Mouse (Mus musculus) heart, embryonic 11.5 days (tissue): Measurements from ENCODE around the gene Fam131b. TPM values are rescaled to one million over a fixed set of nuclear protein-coding genes. Genes with fewer than 3 reads are reported as not detected.
A peak's percentile ranks its signal among the peaks of the same experiment; 100 is the strongest.

Experiments
- ATAC-seq: fragments of 200-750 bp; cut with Nextera tagmentation; replicated peaks from 2 replicates; pipeline ENCODE4 v1.8.0; 2017; ENCODE audit warnings: moderate library complexity; ENCODE audit not compliant: insufficient number of reproducible peaks, low FRiP score, low TSS enrichment
- H3K27ac ChIP-seq: fragments of 300-500 bp; sonication (generic); 2 replicates; pipeline ENCODE4 v1.5.1; 2014; ENCODE audit warnings: mild to moderate bottlenecking, low read depth, low read length
- H3K27me3 ChIP-seq: fragments of 300-500 bp; sonication (generic); 2 replicates; pipeline ENCODE4 v1.6.1; 2014; ENCODE audit warnings: mild to moderate bottlenecking, low read length, mixed read lengths; ENCODE audit not compliant: control insufficient read depth, insufficient read depth
- H3K36me3 ChIP-seq: fragments of 300-500 bp; sonication (generic); 2 replicates; pipeline ENCODE4 v1.6.1; 2014; ENCODE audit warnings: mild to moderate bottlenecking, low read length, moderate library complexity, mixed read lengths; ENCODE audit not compliant: control insufficient read depth, insufficient read depth
- H3K4me1 ChIP-seq: fragments of 300-500 bp; sonication (generic); 2 replicates; pipeline ENCODE4 v1.6.1; 2014; ENCODE audit warnings: low read length; ENCODE audit not compliant: control insufficient read depth, insufficient read depth
- H3K4me2 ChIP-seq: fragments of 300-500 bp; sonication (generic); 2 replicates; pipeline ENCODE4 v1.6.1; 2014; ENCODE audit warnings: mild to moderate bottlenecking, moderate library complexity
- H3K4me3 ChIP-seq: fragments of 300-500 bp; sonication (generic); 2 replicates; pipeline ENCODE4 v1.5.1; 2014; ENCODE audit warnings: low read depth, low read length
- H3K9ac ChIP-seq: fragments of 300-500 bp; sonication (generic); 2 replicates; pipeline ENCODE4 v1.6.1; 2014; ENCODE audit warnings: mild to moderate bottlenecking, low read depth, low read length, moderate library complexity
- H3K9me3 ChIP-seq: fragments of 300-500 bp; sonication (generic); replicated peaks from 2 replicates; pipeline ENCODE4 v1.6.1; 2016; ENCODE audit warnings: low read length; ENCODE audit not compliant: control insufficient read depth
- WGBS: fragments of 180-500 bp; shearing (Covaris S2); extraction: QIAGEN DNeasy Blood & Tissue Kit; methylation state at CpG from one replicate; pipeline ENCODE4 v1.1.7; 2014; ENCODE audit not compliant: insufficient replicate concordance; 5-methylcytosine and 5-hydroxymethylcytosine counted together
- polyA plus RNA-seq: library from polyadenylated mRNA; unstranded; fragments of >200 nt; fragmentation: Nextera tagmentation; extraction: Ambion mirVana; gene quantifications from 2 replicates; pipeline ENCODE4 v1.2.1, GENCODE M21; 2014

Fam131b gene
- 0.23 and 0.25 TPM in 2 replicates for polyA plus RNA-seq

DNA sequence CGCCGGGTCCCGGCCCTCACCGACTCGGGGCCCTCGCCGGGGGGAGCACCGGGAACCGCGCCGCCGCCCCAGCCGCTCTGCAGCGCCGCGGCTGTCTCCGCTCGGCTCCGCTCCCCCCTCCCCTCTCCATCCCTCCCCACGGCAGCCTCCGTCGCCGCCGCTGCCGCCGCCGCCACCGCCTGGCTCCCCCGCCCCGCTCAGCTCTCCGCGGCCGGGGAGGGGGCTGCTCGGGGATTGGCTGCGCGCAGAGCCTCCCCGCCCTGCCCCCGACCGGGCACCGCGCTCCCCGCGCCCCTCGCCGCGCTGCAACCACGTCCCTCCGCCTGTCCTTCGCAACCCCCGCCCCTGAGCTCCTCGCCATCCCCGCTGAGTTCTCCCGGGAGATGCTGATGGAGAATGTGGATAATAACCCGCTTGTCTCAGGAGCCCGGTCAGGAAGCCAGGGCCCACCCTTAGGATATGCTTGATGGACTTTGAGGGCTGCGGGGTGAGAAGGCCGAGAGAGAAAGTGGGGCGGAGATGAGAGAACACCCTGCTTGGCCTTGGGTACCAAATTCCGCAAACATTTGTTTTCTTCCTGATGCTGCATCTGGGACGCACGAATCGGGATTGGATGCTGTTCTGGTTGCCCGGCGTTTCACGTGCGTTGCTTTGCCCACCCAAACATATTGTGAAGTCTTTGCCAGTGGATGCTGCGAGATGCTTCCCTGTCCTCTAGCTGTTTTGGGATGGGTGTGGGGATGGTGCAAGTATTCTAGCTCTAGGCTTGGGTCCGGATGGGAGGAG is at the start of gene Fam131b:
TSS of gene Fam131b (minus strand) at position 162 of the 786 bp plus-strand sequence.
- 2% methylated on average over 47 of the region's 68 CpGs for WGBS

DNA sequence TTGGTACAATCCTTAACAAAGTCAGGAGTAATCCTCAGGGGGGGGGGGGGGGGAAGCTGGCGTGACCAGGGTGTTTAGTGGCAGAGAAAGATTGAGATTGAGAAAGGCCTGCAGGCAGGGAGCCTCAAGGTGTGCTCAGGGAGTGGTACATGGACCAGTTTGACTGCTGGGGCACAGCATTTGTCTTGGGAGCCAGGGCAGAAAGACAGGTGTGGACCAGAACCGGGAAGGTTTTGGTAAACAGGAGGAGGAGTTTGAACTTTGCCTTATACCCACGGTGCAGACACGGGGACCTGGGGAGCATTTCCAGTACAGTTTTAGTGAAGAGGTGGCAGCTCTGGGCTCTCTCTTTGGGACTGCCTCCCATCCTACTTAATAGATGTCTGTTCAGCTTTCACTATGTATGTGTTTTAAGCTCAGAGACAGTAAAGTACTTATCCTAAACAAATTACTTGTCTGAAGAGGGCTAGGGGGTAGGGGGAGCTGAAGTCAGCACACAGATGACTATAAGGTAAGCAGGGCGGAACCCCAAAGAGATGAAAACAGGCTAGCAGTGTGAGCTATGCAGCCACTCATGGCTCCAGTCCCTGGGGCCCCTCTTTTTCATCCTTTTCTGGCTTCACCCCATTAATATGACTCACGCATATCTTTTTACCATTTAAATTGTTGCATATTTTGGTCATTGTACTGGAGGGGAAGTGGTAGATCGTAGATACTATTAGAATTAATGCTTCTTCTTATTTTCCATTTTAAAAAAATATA is 49.4 kb upstream of the Fam131b start:
- H3K4me1 ChIP-seq: peaks cover 37% of the 10 kb centered on the region
- 0 out of 2 replicates have a peak overlapping the region, but pooled peaks have one; percentile 39 for H3K9ac ChIP-seq
- H3K9me3 ChIP-seq: no peaks in the 10 kb centered on the region
- peak overlapping the region; percentile 52 for H3K4me3 ChIP-seq
- no peaks in the 10 kb centered on the region for H3K36me3 ChIP-seq
- H3K27me3 ChIP-seq: 0 out of 2 replicates have a peak, but pooled peaks cover 2% of the 10 kb centered on the region
- H3K4me2 ChIP-seq: peak overlapping the region; percentile 90
- H3K27ac ChIP-seq: no peak overlapping the region
- 42% methylated on average over 7 of the region's 7 CpGs for WGBS
- no peak for ATAC-seq

More for the DNA sequence above, at the start of gene Fam131b:
- Histone ChIP-seq H3K4me2 (peak within 1 kb of the TSS; percentile 98), H3K4me1 (peaks cover 10% of the 10 kb centered on the region), H3K27ac (no peak within 1 kb of the TSS), H3K9me3 (no peaks in the 10 kb centered on the region), H3K36me3 (no peaks in the 10 kb centered on the region), H3K27me3 (peaks cover 43% of the 10 kb centered on the region), H3K4me3 (peak within 1 kb of the TSS; percentile 64), H3K9ac (peak within 1 kb of the TSS; percentile 50; the same call in 1 of the 2 replicates)
- peak; percentile 27; the same call in 1 of the 2 replicates for ATAC-seq

DNA sequence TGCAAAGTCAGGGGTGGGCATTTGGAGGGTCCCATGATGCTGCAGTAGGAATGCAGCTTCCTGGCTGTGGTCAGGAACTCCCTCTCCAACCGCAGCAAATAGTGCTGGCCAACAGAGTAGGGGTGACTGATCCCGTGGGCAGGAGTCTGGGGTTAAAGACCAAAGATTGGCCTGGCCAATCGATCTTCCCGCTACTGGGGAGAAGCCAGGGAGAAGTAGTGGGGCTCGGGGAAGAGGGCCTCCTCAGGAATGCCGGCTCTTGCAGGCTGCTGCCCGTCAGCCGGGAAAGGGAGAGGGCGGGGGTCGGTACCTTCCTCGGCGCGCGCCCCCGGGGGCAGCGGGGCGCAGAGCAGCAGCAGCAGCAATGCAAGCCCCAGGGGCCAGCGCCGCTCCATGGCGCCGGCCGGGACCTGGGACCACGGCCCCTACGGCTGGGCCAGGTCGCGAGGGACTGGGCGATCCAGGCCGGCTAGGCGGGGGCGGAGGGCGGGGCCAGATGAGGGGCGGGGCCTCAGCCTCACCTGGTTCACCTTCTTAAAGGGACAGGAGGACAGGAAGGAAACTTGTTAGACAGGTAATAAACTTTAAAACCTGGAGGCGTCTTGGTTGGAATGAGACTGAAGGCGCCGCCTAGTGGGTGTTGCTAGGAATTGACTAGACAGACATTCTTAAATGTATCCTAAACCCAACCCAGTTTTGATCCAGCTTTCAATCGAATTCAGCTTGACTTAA is 48.5 kb upstream of the Fam131b start, which contains the start of gene Epha1:
TSS of gene Epha1 (minus strand) at position 453 of the 732 bp plus-strand sequence.
- 1% methylated on average over 36 of the region's 36 CpGs for WGBS
- Histone ChIP-seq H3K36me3 (no peaks in the 10 kb centered on the region), H3K27me3 (0 out of 2 replicates have a peak, but pooled peaks cover 2% of the 10 kb centered on the region), H3K4me3 (peak within 1 kb of the TSS; percentile 52), H3K4me1 (peaks cover 37% of the 10 kb centered on the region), H3K4me2 (peak within 1 kb of the TSS; percentile 90), H3K9ac (peak within 1 kb of the TSS; percentile 66), H3K9me3 (no peaks in the 10 kb centered on the region), H3K27ac (no peak within 1 kb of the TSS)
- peak; percentile 55 for ATAC-seq

DNA sequence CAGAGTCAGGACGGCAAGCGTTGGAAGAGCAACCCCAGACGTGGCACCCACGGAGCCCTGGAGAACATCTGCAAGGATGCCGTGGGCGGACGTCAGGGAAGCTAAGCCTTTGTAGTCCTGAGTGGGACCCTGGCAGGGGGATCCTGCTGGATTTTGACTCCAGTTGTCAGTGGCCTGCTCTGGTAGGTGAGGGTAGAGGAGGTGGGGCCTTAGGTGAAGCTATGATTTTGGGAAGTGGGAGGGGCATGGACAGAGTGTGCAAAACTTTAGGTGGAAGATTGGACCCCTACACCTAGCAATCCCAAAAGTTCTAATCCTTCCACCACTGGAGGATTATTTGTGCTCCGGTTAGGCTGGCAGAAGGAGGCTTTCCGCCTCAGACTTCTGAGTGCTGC is 48.0 kb upstream of the Fam131b start:
- 15% methylated on average over 9 of the region's 9 CpGs for WGBS
- no peak overlapping the region for H3K27ac ChIP-seq
- H3K4me1 ChIP-seq: peaks cover 37% of the 10 kb centered on the region
- H3K27me3 ChIP-seq: 0 out of 2 replicates have a peak, but pooled peaks cover 2% of the 10 kb centered on the region
- no peaks in the 10 kb centered on the region for H3K36me3 ChIP-seq
- peak overlapping the region; percentile 90 for H3K4me2 ChIP-seq
- no peak for ATAC-seq
- no peaks in the 10 kb centered on the region for H3K9me3 ChIP-seq
- peak overlapping the region; percentile 66 for H3K9ac ChIP-seq
- H3K4me3 ChIP-seq: peak overlapping the region; percentile 52

DNA sequence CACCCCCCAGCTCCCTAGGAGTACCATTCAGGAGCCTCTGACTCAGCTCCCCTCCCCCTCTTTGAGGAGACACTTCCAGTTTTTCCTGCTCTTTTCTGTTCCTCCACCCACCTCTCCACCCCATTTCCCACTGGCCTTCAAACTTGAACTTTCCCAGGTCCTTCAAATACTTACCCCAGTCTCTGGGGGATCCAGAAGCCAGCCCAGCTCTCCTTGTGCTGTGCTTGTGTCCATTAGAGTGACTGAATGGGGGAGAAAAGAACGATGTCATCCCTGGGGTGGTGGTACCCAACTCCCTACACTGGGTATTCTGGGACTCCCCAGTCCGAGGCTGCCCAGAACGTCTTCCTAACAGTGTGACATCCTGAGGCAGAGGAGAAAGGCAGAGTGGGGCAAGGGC is 47.6 kb upstream of the Fam131b start:
- WGBS: 4% methylated on average over 3 of the region's 3 CpGs
- H3K9me3 ChIP-seq: no peaks in the 10 kb centered on the region
- peaks cover 37% of the 10 kb centered on the region for H3K4me1 ChIP-seq
- no peak overlapping the region for H3K9ac ChIP-seq
- H3K27me3 ChIP-seq: 0 out of 2 replicates have a peak, but pooled peaks cover 2% of the 10 kb centered on the region
- peak overlapping the region; percentile 90 for H3K4me2 ChIP-seq
- ATAC-seq: no peak
- peak overlapping the region; percentile 52; the same call in 1 of the 2 replicates for H3K4me3 ChIP-seq
- H3K27ac ChIP-seq: no peak overlapping the region
- no peaks in the 10 kb centered on the region for H3K36me3 ChIP-seq

DNA sequence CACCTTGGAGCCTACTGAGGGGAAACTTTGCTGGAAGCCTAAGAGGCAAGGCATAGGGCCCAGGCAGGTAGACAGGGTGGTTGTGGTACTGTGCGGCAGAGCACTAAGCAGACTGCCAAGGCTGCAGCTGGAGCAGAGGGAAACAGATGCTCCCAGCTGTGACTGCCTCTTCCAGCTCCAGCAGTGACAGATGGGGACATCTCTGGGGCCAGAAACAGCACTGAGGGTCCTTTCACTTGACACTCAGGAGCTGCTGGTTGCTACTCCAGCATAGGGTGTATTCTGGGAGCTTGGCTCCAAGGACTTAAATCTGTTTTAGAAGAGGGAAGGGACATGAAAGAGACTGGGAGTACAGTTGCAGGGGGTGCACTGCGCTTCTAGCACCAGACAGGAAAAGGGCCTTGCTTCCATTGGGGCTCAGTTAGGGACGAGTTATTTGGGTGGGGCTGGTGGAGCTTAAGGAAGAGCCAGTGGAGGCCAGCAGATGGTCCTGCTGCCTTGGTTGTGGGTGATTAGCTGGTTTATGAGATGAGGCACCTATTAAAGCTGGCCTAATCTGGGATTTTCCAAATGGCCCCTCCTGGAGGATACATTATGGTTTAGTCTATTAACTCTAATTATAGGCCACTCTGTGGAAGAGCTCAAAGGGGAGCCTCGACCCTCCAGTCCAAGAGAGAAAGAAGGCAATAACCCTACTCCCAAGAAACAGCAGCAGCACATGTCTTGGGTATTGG is 46.4 kb upstream of the Fam131b start:
- H3K27me3 ChIP-seq: 0 out of 2 replicates have a peak, but pooled peaks cover 2% of the 10 kb centered on the region
- no peaks in the 10 kb centered on the region for H3K9me3 ChIP-seq
- 47% methylated on average over 4 of the region's 4 CpGs for WGBS
- peaks cover 28% of the 10 kb centered on the region for H3K4me1 ChIP-seq
- H3K36me3 ChIP-seq: no peaks in the 10 kb centered on the region
- ATAC-seq: no peak
- no peak overlapping the region for H3K4me3 ChIP-seq
- H3K4me2 ChIP-seq: no peak overlapping the region
- no peak overlapping the region; the same call in 1 of the 2 replicates for H3K27ac ChIP-seq
- H3K9ac ChIP-seq: no peak overlapping the region

DNA sequence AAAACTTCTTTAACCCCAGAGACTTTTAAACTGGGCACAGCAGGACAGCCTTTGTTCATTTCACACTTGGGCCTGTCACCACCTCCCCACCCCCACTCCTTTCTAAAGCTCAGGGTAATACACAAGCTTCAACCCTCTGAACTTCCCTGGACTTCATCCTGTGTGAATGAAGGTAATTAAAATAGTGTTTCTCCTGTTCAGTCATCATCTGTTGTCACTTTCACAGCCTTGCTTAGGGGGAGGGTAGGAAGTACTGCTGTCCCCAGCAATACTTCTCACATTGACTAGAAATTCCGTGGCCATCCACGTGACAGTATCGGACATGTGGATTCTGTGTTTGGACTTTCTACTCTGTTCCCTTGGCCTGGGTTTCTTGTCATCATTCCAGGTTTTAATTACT is 45.4 kb upstream of the Fam131b start:
- Histone ChIP-seq H3K9me3 (no peaks in the 10 kb centered on the region), H3K36me3 (no peaks in the 10 kb centered on the region), H3K27me3 (0 out of 2 replicates have a peak, but pooled peaks cover 2% of the 10 kb centered on the region), H3K9ac (no peak overlapping the region), H3K4me3 (no peak overlapping the region), H3K4me1 (peaks cover 21% of the 10 kb centered on the region), H3K4me2 (no peak overlapping the region), H3K27ac (no peak overlapping the region)
- ATAC-seq: 0 out of 2 replicates have a peak, but pooled peaks have one; percentile 24
- WGBS: 11% methylated on average over 3 of the region's 3 CpGs
